Mouse (Mus musculus) myocyte (in vitro differentiated cells): ENCODE measurements at regions not wholly inside any gene's neighbourhood (a gene's known extent, or its start where the extent isn't known, plus 50 kb on each side); places are given as distances from the start of the nearest gene placed in this dataset.

Source experiments
- CEBPB ChIP-seq: IDR thresholded peaks from 2 replicates; pipeline ENCODE4 v1.6.1; 2011; ENCODE audit warnings: mild to moderate bottlenecking, moderate library complexity; ENCODE audit not compliant: poor library complexity, insufficient read depth, severe bottlenecking
- MAX ChIP-seq: IDR thresholded peaks from one replicate; pipeline ENCODE4 v1.6.1; 2011; ENCODE audit warnings: low read depth, mild to moderate bottlenecking, control low read depth
- MYOG ChIP-seq, 3 experiments: IDR thresholded peaks; one replicate each; pipeline ENCODE4 v1.6.1; 2011; ENCODE audit warnings: control low read depth in 2 of 3, low read depth in 2 of 3, mild to moderate bottlenecking in 2 of 3; ENCODE audit not compliant: insufficient read length in 2 of 3, control insufficient read depth in 1 of 3, insufficient read depth in 1 of 3
- POLR2A ChIP-seq: IDR thresholded peaks from one replicate; pipeline ENCODE4 v1.6.1; 2011; ENCODE audit warnings: low read depth, mild to moderate bottlenecking, control low read depth, moderate library complexity; ENCODE audit not compliant: insufficient read length
- POLR2AphosphoS2 ChIP-seq: IDR thresholded peaks from one replicate; pipeline ENCODE4 v1.6.1; 2011; ENCODE audit warnings: low read depth, control low read depth; ENCODE audit not compliant: insufficient read length
- REST ChIP-seq: IDR thresholded peaks from one replicate; pipeline ENCODE4 v1.6.1; 2011; ENCODE audit warnings: mild to moderate bottlenecking, control low read depth, moderate library complexity; ENCODE audit not compliant: insufficient read depth, insufficient read length
- USF1 ChIP-seq: IDR thresholded peaks from one replicate; pipeline ENCODE4 v1.6.1; 2011; ENCODE audit warnings: low read depth, mild to moderate bottlenecking, control low read depth, moderate library complexity

DNA sequence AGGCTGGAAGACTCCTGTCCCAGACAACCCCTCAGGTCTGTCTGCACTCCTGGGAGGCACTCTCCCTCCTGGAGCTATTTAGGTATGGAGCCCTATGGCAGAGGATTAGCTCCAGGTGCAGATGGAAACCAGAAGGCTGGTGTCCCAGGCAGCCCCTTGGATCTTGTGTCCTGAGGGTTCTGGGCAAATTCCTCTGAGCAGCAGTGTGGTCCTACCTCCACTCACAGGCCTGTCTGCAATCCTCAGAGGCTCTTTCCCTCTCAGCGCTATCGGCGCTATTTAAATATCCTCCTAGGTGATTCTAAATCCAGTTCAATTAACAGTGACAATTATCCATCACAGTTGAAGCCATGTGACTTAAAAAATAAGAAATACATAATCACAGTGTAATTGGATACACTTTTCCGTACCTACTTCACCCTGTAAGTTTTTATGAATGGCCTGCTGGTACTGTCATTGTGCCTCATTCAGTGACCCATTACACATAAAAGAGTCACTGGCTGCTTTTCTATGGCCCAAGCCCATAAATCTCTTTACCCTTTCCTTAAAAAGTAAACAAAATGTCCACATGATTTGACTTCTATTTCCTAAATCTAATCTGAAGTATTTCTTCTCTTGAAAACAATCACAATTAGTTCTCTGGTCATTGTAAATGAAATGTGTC, 413.3 kb downstream of the Phf3 start:
- TF ChIP-seq MYOG (IDR thresholded peaks at IDR 0.05; ENCODE audit: control insufficient read depth in 1 of 3, insufficient read depth in 1 of 3, insufficient read length in 2 of 3, low read depth in 2 of 3) (no peak), POLR2A (no peak), USF1 (no peak), POLR2AphosphoS2 (no peak), REST (no peak), MAX (no peak), CEBPB (no peak)
